Mouse (Mus musculus): ENCODE results near the gene Trpm5. TPM values are rescaled to one million over a fixed set of nuclear protein-coding genes. Genes with fewer than 3 reads are reported as not detected.

The Trpm5 gene
- total RNA-seq, 4 experiments from 2014 or later, result not detected

- DNase-seq (ENCODE audit: low spot score in 2 of 2), result no peak
Measured at GRCm38 (mm10) chr7:143040561-143040960, 53.9 kb downstream of the Trpm5 start.

GRCm38 (mm10) chr7:143038174-143038931, 56.1 kb downstream of the Trpm5 start:
- no peak for DNase-seq (ENCODE audit: low spot score in 2 of 2)

GRCm38 (mm10) chr7:143037306-143037705, 57.1 kb downstream of the Trpm5 start:
- no peak for DNase-seq (ENCODE audit: low spot score in 2 of 2)

- DNase-seq (ENCODE audit: low spot score in 2 of 2), result no peak
Measured at GRCm38 (mm10) chr7:143036787-143037186, 57.7 kb downstream of the Trpm5 start.

- DNase-seq (ENCODE audit: low spot score in 2 of 2), result no peak
Measured at GRCm38 (mm10) chr7:143034519-143035450, 59.7 kb downstream of the Trpm5 start.

- no peak for DNase-seq (ENCODE audit: low spot score in 2 of 2)
Measured at GRCm38 (mm10) chr7:143034112-143034511, 60.3 kb downstream of the Trpm5 start.

GRCm38 (mm10) chr7:143033581-143033980, 60.9 kb downstream of the Trpm5 start:
- DNase-seq (ENCODE audit: low spot score in 2 of 2), result no peak

GRCm38 (mm10) chr7:143031816-143032215, 62.6 kb downstream of the Trpm5 start:
- no peak for DNase-seq (ENCODE audit: low spot score in 2 of 2)

GRCm38 (mm10) chr7:143027196-143027595, 67.2 kb downstream of the Trpm5 start:
- no peak for DNase-seq (ENCODE audit: low spot score in 2 of 2)

GRCm38 (mm10) chr7:143025496-143025895, 68.9 kb downstream of the Trpm5 start:
- DNase-seq (ENCODE audit: low spot score in 2 of 2), result no peak

- DNase-seq (ENCODE audit: low spot score in 2 of 2), result no peak
Measured at GRCm38 (mm10) chr7:143024293-143024692, 70.1 kb downstream of the Trpm5 start.

GRCm38 (mm10) chr7:143023499-143023898, 70.9 kb downstream of the Trpm5 start:
- no peak for DNase-seq (ENCODE audit: low spot score in 2 of 2)

GRCm38 (mm10) chr7:143021356-143022164, 72.9 kb downstream of the Trpm5 start:
- no peak for DNase-seq (ENCODE audit: low spot score in 2 of 2)

GRCm38 (mm10) chr7:143020764-143021163, 73.7 kb downstream of the Trpm5 start:
- DNase-seq (ENCODE audit: low spot score in 2 of 2), result no peak

- DNase-seq (ENCODE audit: low spot score in 2 of 2), result no peak
Measured at GRCm38 (mm10) chr7:143020040-143020439, 74.4 kb downstream of the Trpm5 start.

Other genes with a start within 250 kb of the Trpm5 start
- 1 to 10 TPM; 2.4 to 4.9 (median 2.6) TPM for gene Th, start 163.5 kb downstream of the Trpm5 start, total RNA-seq (2022)
- gene Ascl2, start 125.4 kb downstream of the Trpm5 start, total RNA-seq (2022), result under 1 TPM in 3 of 4 experiments, not detected in 1; 0.21 to 0.53 (median 0.46) TPM
- gene Tspan32, start 89.6 kb downstream of the Trpm5 start, total RNA-seq (2022), result under 1 TPM; 0.18 to 0.44 (median 0.29) TPM
- gene Cd81, start 41.9 kb downstream of the Trpm5 start, total RNA-seq (2022), result 100 to 1,000 TPM; 406 to 526 (median 451) TPM
- gene Tssc4, start 25.4 kb downstream of the Trpm5 start, total RNA-seq (2022), result 10 to 100 TPM; 37.0 to 42.1 (median 39.8) TPM
- 1 to 10 TPM in 2 of 4 experiments, under 1 TPM in 2; 0.21 to 1.1 (median 0.86) TPM for gene Kcnq1, start 11.7 kb upstream of the Trpm5 start, total RNA-seq (2022)

Measured in left cerebral cortex, adult 8-10 months (tissue).